Mouse (Mus musculus): Measurements from ENCODE around the gene Pgr. TPM values are rescaled to one million over a fixed set of nuclear protein-coding genes. Genes with fewer than 3 reads are reported as not detected.

Pgr gene
- polyA plus RNA-seq (2012; rRNA removed) = 0.10 TPM in 1 of 2 replicates, not detected in the other

GRCm38 (mm10) chr9:8899616-8900202, at the start of gene Pgr:
Gene Pgr (plus strand): TSS chr9:8899833.

GRCm38 (mm10) chr9:8971491-8971890, 71.9 kb downstream of the Pgr start, which contains the start of gene Gm16485:
Gene Gm16485 (plus strand): TSS chr9:8971791.

Other genes with a start within 250 kb of the Pgr start
- not detected in 2 replicates for gene Gm16485, start 72.0 kb downstream of the Pgr start, polyA plus RNA-seq (2012; rRNA removed)

Measured in stomach, adult 2 months (tissue).